Mouse (Mus musculus) left cerebral cortex, postnatal 14 days (tissue): ENCODE data around the gene Rbm5. TPM values are rescaled to one million over a fixed set of nuclear protein-coding genes. Genes with fewer than 3 reads are reported as not detected.

Experiments used
- DNase-seq, 2 experiments: peaks; one replicate each; pipeline ENCODE4 v3.0.0; 2021 to 2022; ENCODE audit warnings: low spot score in 2 of 2, mixed read lengths in 1 of 2
- intact Hi-C: fragments of 180-260 bp; cut with DNase I; formaldehyde crosslinking; loops from one replicate; pipeline ENCODE4 v1.15.1; 2025
- long read RNA-seq, 2 experiments: library from polyadenylated mRNA; stranded (forward); transcript quantifications; one replicate each; pipeline ENCODE4 v2.0.0; 2021
- total RNA-seq, 2 experiments: library from RNA; stranded (reverse); gene quantifications; 2 replicates each; pipeline ENCODE4 v1.2.3; 2021

Rbm5 gene
- total RNA-seq = 100 to 1,000 TPM; 147 to 166 TPM
- long read RNA-seq, experiment 1, full-length matches to known transcripts = 46 of 72 reads
- long read RNA-seq, experiment 1, partial matches to known transcripts = 14 of 72 reads
- long read RNA-seq, experiment 1, other reads (novel, unspliced or antisense) = 12 of 72 reads
- long read RNA-seq, experiment 2, full-length matches to known transcripts = 52 of 76 reads
- long read RNA-seq, experiment 2, partial matches to known transcripts = 18 of 76 reads
- long read RNA-seq, experiment 2, other reads (novel, unspliced or antisense) = 6 of 76 reads

DNA sequence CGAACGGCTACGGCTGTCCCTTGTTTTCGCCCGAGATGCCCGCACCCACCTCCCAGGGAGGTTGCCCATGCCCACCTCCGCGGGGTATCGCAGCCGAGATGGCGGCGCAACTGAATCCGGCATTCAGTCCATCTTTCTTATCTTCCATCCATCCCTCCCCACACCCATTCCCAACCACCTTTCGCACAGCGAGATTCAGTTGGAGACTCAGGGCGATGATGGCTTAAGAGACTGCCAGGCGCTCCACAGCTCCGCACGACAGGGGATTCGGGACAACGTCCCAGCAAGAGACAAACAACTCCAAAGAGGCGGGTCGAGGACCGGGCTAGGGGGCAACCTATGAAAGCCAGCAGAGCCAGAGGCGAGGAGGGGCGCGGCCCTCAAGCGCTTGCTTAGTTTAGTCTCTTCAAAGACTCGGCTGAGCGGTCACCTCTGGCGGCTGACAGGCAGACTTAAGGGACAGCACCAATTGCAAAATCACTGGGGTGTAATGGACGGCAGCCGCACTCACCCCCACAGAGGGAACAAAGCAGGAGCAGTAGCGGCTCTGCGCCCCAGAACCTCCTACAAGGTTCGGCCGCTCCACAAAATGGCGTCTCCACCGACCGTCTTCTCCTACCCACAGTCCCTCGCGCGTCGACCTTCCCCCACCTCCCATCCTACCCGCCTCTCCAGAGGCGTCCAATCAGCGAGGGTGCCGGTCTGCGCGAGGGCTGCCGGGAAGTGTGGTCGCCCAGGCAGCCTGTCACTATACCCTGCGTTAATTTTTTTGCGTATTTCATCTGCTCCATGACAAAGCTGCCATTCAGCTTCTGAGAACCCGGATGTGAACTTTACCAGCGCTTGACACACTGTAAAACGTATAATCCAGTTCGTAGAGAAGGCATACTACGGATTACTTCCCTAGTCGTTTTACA is at the start of gene Rbm5:
Rbm5 (minus strand) TSS at position 623 of the 917 bp plus-strand sequence.
- intact Hi-C loops = no loop called here
- peak; percentile 93 to 96 for DNase-seq

DNA sequence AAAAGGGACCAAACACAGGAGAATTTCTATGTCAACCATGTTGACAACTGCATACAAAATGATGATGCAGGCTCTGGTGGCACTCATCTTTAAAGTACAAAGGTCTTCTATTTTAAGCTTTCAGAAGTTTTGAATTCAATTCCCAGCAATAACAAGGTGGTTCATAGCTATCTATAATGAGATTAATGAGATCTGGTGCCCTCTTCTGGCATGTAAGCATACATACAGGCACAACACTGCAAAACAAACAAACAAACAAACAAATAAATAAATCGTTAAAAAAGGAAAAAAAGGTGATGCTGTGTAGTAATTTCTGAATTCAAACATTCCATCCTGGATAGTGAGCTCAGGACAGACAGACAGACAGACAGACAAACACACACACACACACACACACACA is 41.3 kb upstream of the Rbm5 start:
- no peak for DNase-seq
- intact Hi-C loops = no loop called here

DNA sequence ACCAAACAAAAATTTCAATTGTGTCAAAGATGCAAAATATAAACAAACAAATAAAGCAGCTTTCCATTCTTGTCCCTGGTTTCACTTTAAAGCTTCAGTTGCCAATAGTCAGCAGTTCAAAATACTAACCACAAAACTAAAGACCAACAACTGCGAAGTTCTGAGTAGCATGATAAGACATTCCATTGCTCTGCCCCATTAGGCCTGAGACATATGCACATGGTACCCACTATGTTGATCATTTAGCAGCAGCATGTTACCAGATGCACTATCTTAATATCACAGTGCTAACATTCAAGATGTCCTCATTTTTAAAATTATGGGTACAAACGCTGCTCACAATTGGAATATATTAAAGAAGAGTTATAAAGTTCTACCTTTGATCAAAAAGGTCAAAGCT is 40.2 kb upstream of the Rbm5 start:
- no peak for DNase-seq
- intact Hi-C loops = no loop called here

DNA sequence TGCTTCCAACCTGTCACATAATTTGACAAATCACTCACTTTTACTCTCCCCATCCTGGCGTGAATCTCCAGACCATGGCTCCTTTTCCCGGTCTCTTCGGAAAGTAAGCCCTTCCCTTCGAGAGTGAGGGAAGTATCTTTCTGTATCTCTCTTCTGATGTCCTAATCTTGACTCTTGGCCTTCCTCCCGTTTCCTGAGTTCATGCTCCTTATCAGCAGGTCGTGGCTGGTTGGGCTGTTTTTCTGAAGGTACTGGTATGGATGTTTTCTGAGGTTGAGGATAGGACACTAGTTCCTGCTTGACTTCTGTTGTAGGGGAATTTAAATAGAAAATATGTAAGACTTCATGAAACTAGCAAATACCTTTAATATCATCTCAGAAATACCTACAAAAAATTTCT is 20.9 kb upstream of the Rbm5 start:
- no peak for DNase-seq
- intact Hi-C loops = no loop called here

DNA sequence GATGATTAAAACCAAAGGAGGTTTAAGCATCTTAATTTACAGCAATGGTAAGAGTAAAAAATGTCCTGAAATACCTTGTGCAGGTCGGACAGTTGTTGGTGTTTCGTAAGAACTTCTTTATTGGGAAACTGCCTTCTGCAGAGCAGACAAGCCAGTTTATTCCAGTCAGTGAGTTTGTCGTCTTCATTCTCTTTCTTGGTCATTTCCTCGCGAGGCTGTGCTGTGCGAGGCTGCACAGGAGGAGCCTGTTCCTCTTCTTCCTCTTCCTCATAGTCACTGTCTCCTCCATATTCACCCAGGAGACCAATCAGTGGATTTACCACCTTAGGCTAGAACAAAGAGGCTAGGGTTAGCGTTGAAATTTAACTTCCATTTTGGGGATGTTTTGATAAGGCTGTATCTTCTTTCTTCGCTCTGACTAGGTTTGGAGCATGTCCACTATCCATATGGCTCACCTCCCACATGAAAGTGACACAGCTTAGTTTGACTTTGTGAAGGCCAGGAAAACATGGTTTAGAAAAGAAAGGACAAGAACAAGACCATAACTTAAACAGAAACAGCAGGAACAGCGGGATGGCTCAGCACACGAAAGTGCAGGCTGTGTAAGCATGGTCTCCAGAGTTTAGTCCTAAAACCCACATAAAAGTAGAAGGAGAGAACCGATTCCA is 11.9 kb upstream of the Rbm5 start:
- intact Hi-C loops = no loop called here
- no peak for DNase-seq

DNA sequence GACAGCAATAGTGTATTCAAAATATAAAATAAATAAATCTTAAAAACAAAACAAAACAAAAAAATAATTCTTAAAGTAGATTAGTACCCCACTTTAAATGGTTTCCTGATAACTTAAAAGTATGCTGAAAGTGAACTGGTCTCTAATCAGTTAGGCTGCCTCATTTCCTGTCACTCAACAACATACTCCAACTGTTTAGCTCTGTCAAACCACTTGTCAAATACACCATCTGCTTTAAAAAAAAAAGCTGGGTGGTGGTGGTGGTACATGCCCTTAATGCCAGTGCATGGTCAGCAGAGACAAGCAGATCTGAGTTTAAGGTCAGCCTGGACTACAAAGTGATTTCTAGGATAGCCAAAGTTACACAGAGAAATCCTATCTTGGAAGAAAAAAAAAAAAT is 6.0 kb upstream of the Rbm5 start:
- intact Hi-C loops = no loop called here
- DNase-seq = no peak

DNA sequence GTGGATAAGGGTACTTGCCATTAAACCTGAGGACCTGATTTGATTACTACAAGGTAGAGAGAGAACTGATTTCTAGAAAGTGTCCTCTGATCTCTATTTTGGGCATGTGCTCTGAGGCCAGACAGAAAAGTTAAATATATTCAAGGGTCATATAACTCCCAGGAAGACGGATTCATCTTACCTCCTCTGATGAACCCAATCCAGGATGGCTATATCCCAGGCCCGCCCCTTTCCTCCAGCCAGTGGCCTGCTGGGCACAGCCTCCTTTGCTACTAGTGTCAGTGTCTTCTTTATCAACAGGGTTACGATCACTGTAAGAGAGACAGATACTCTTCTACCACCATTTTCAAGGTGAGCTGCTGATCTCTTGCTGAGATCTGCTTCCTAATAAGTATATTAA is 3.6 kb upstream of the Rbm5 start:
- no peak for DNase-seq
- intact Hi-C loops = no loop called here

DNA sequence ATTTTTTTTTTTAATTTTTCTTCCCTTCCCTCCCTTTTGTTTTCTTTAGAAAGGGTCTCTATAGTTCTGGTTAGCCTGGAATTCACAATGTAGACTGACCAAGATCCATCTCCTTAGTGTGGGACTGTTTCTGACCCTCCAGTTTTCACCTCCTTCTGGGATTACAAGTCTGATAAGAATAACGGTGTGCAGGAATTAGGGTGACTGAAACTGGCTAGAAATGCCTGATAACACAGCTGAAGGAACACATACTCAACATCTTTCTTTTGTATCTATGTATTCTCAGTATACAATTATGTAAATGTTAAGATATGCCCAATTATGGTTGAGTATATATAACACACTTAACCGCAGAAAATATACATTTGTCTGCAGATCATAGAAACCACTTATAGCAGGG is 986 bp upstream of the Rbm5 start:
- intact Hi-C loops = no loop called here
- no peak for DNase-seq

DNA sequence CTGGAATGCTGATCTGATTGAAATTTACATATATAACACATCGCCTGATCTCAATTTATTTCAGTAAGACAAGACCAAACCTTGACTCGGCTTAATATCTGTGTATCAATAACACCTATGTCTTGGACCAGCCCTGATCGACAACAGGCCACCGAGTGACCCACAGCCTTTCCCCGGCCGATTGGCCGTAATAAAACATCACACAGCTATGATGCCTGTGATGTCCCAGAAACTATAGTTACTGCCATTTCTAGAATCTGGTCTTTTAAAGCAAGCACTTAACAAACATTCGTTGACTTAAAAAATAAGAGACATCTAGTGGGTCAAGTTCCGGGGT is 791 bp downstream of the Rbm5 start:
- no peak for DNase-seq
- intact Hi-C loops = no loop called here

DNA sequence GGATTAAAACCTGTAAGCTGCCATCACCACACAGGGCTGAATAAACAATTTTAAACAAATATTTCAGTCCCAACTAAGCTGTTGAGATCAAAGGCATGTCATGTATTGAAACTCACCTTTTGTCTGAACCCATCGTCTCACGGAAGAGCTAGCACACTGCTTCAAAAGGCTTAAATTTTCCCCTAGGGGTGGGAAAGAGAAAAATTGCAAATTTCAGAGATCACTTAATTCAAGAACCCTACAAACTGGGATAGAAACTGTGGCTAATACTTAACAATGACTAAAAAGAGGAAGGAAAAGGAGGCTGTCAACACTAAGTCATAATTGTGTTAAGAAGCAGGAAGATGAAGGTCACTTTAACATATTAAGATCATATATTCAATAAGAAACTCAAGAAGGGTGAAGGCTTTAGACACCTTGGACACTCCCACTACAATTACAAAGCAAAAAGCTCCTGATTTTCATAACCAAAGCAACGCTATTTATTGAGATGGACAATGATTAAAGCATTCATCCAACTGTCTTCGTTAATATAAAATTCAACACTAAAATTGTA is 1.3 kb downstream of the Rbm5 start:
- intact Hi-C loops = no loop called here
- DNase-seq = no peak

DNA sequence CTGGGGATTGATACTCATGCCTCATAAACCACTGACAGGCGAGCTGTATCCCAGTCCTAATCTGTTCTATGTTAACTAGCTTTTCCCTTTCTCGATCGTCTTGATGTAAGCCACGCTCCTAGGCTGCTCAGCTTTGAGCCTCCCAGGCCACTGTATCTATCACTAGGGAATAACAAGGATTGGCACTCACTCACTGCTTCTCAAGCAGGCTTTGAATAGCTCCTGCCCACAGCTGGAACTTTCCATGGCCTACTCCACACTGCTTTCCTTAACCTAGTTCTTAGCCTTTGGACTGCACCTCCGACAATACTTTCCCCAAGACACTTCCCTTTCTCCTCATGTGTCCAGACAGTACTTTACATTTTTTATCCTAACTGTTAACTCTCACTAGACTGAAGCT is 1.9 kb downstream of the Rbm5 start:
- no peak for DNase-seq

DNA sequence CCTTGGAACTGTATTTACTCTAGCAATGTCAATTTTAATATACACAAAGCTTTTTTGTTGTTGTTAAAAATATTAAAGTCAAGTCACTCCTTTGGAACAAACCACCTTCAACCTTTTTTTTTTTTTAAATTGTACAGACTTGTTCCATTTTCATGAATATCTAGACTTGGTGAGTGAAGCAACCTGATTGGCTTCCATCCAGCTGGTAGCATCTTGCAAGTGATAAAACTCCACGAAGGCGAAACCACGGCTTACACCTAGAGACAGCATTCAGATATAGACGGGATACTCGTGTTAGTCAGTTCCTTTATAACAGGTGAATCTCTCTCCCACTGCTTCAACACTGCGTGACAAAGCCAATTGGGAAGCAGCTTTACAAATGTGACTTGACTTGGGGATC is 11.2 kb downstream of the Rbm5 start:
- intact Hi-C loops = no loop called here
- DNase-seq = no peak

More for the DNA sequence above, 1.9 kb downstream of the Rbm5 start:
- intact Hi-C loops = no loop called here

DNA sequence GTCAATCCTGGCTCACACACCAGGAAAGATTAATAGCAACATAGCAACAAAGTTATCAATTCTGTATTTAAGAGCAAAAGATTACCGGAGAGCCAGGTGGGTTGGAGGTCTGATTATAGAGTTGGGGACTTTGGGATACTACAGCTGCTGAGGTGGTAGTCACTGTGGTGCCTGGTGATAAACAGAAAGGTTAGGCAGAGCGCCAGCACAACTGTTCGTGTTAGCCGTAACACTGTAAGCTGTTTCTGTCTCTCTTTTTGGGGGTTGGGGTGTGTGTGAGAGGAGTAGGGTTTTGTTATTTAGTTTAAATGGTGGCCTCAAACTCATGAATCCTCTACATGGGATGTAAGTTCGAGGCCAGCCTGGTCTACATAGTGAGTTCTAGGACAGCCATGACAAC is 20.4 kb downstream of the Rbm5 start:
- intact Hi-C loops = no loop called here
- no peak for DNase-seq

DNA sequence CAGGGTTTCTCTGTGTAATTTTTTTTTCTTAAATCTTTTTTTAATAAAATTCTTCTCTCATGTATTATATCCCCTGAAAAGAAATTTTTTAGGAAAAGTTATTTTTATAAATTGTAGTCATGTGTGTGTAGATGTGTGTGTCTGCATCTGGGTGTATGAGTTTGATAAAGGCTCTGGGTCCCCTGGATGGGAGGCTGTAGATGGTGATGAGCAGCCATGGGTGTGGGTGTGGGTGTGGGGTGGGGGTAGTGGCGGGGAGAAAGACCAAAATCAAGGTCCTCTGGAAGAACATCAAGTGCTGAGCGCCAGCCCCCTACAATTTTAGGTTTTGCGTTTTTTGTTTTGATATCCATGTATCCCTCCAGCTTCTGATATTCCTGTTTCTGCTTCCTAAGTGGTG is 22.7 kb downstream of the Rbm5 start:
- DNase-seq = no peak
- intact Hi-C loops = no loop called here

DNA sequence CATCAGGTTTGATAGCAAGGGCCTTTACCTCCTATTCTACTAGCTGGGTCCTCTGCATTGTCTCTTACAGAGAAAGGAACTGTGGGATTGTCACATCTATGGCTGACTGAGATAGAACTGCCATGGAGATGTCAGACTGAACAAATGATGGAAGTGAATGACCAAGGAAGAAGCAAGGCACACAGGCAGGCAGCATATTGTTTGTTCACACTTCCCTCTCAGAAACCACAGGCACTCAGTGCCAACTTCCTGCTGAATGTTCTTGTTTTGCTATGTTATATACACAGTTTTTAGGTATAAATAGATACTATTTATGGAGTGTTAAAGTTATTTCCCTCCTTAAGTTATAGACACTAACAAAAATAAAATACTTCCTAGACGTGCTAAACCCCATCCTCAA is 23.5 kb downstream of the Rbm5 start:
- no peak for DNase-seq
- intact Hi-C loops = no loop called here

DNA sequence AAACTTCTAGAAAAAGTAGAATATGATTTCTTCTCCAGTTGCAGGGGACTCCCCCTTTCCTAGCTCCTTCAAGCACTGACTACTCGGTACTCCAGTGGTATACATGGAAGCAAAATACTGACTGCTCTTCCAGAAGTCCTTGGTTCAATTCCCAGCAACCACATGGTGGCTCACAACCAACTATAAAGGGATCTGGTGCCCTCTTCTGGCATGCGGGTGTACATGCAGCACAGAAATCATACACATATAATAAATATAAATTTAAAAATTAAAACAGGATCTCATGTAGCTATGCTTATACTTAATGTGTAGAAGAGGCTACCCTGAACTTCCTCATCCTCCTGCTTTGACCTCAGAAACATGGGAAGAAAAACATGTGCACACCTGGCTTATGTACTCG is 24.1 kb downstream of the Rbm5 start:
- DNase-seq = no peak
- intact Hi-C loops = no loop called here

DNA sequence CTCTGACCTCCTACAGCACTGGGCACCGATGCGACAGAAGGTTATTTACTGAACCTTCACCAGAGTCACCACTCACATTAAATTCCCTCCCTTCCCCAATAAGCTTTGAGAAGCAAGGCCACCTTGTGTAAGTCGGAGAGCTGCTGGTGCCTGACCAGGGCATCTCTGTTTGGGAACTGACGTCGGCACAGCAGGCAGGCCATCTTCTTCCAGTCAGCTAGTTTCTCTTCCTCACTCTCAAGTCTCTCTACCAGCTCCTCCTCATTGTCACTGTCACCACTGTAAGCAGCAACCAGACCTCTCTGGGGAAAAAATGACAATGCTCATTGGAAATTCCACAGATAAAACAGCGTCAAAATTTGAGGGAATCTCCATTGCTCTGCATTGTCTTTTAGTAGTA is 26.7 kb downstream of the Rbm5 start:
- no peak for DNase-seq
- intact Hi-C loops = no loop called here

DNA sequence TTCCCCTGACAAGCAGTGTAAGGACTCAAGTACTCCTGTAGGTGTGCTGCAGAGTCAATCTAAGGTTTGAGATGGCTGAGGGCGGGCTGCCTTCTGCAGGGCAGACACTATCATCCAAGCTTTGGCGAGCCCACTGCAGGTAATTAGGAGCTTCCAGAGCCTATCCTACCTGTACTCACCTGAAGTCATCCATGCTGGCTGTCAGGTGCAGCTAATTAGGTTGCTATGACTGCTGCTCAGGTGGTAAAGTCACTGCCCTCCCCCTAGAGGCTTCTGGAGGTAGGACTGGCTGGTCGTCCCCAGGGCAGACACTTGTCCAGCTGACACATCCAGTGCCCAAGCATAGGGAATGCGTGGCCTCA is 32.0 kb downstream of the Rbm5 start:
- intact Hi-C loops = loop anchor here (1.0 to 5.0 kb wide), 2 partner anchors 54 to 137 kb away; no protein-coding TSS in a partner anchor
- peak; percentile 34 to 45 for DNase-seq

DNA sequence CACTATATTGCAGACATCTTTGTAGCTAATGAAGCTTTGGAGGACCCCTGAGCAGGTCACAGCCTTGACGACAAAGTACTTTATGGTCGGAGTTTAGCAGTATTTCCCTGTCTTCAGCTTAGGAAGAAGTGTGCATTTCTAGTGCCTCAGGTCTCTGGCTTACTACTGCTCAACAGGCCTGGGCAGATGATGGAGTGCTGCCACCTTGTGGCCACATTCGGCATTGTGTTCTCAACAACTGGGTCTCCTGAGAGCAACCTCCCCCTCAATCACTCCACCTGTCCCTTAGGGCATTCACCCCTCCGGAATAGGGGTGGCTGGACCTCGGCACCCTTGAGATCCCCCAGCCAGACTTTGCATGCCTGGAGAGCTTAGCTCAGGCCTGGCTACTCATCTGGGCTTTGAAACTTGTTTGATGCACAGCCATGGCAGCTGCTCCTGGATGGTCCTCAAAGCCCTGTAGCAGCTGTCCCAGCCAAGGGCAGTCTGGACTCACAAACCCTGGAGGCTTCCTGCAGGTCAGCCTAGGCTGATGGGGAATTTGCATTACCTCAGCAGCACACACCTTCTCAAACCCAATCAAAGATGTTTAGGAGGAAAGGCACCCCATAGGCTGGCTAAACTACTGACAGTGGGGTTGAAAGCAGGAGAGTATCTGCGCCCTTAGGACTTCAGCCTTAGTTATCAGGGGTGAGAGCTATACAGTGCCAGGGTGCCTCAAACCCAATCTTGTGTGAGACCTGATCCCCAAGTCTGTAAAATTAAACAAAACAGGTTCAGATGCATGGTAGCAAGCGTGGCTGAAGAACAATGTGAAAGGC is 32.6 kb downstream of the Rbm5 start:
- peak; percentile 92 to 95 for DNase-seq
- intact Hi-C loops = loop anchor here (1.0 to 5.0 kb wide), 2 partner anchors 53 to 136 kb away; no protein-coding TSS in a partner anchor

DNA sequence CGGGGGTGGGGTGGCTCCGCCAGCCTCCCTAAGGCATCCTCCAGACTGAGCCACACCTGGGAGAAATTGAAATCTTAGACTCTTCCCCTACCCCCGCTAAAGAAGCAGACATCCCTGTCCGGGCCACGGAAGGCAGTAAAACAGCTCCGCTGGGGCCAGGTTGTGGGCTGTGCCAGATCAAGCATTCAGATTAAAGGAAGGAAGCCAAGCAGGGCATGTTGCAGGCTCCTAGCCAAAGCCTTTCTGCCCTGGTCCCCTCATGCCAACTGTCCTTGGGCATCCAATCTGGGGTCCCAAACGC is 34.7 kb downstream of the Rbm5 start:
- no peak for DNase-seq
- intact Hi-C loops = loop anchor here (5.0 kb wide), 1 partner anchor 134 kb away; no protein-coding TSS in a partner anchor
